Mouse (Mus musculus): ENCODE results near the gene Fah.

Fah gene

GRCm38 (mm10) chr7:84594087-84594916, 12.2 kb downstream of the Fah start:
- no peak for DNase-seq (ENCODE audit: low spot score)

DNA sequence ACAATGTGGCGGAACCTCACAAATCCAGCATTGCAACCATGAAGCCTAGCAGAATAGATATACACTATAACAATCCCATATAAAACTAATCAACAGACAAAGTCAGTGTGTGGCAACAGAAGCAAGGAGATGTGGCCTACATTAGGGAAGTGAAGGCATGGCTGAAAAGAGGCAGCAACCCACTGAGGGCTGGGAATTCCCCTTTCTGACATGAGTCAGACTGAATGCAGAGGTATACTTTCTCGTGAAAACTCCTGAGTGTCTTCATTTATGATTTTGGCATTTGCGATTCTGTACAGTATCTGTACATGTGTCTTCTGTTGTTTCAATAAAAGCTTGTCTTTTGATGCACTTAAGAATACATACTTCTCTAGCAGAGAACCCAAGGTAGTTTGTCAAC, 15.2 kb downstream of the Fah start:
- DNase-seq (ENCODE audit: low spot score): no peak

DNA sequence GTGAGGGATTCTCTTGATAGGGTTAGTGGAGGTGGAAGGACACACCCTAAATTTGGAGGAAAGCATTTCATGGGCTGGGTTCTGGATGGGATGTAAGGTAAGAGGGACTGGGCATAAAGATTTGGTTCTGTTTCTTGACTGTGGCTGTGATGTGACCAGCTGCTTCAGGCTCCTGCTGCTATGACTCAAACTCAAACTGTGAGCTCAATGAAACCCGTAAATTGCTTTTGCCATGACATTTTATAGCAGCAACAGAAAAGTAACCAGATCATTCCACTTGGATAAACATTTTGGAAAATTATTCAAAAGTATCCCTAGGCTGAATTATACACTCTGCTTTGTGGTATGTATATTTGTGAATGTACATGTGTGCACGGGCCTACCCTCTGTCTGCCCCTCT, 15.9 kb downstream of the Fah start:
- DNase-seq (ENCODE audit: low spot score): no peak

GRCm38 (mm10) chr7:84587101-84587783, 19.3 kb downstream of the Fah start:
- DNase-seq (ENCODE audit: low spot score): no peak

- no peak for DNase-seq (ENCODE audit: low spot score)
These were observed 20.0 kb downstream of the Fah start for GRCm38 (mm10) chr7:84586360-84587100.

- no peak for DNase-seq (ENCODE audit: low spot score)
These were observed 21.4 kb downstream of the Fah start for GRCm38 (mm10) chr7:84585086-84585485.

DNA sequence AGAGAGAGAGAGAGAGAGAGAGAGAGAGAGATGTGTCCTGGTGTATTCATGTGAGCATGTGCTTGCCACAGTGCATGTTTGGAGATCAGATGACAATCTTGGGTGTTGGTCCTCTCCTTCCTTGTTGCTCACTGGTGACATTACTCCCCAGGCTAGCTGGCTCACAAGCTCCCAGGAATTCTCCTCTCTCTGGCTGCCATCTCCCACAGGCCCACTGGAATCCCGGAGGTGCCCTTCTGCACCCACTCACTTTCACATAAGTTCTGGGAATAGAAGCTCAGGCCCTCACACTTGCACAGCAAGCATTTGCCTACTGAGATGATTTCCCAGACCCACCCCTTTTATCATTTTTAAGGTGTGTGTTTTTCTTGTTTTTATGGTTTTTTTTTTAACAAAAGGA, 26.8 kb downstream of the Fah start:
- no peak for DNase-seq (ENCODE audit: low spot score)

- no peak for DNase-seq (ENCODE audit: low spot score)
These were observed 27.7 kb downstream of the Fah start for GRCm38 (mm10) chr7:84578841-84579240.

GRCm38 (mm10) chr7:84577034-84577433, 29.5 kb downstream of the Fah start:
- DNase-seq (ENCODE audit: low spot score): no peak

GRCm38 (mm10) chr7:84566200-84566599, 40.3 kb downstream of the Fah start:
- DNase-seq (ENCODE audit: low spot score): no peak

DNA sequence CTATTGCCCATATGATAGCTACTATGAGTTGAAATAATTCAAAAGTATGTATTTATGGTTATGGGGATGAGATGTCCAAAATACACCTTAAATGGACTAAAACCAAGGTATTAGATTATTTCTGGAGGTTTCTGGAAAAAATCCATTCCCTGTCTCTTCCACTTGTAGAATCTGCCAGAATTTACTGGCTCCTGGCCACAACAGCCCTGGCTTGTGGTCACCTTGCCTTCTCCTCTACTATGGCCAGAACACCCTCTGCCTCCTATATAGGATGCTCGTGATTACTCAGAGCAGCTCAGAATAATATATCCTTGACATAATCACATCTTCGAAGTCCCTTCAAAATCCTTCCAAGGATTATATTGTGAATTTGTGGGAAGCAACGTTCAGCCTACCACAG, 42.3 kb downstream of the Fah start:
- no peak for DNase-seq (ENCODE audit: low spot score)

GRCm38 (mm10) chr7:84560500-84560899, 46.0 kb downstream of the Fah start:
- DNase-seq (ENCODE audit: low spot score): no peak

DNA sequence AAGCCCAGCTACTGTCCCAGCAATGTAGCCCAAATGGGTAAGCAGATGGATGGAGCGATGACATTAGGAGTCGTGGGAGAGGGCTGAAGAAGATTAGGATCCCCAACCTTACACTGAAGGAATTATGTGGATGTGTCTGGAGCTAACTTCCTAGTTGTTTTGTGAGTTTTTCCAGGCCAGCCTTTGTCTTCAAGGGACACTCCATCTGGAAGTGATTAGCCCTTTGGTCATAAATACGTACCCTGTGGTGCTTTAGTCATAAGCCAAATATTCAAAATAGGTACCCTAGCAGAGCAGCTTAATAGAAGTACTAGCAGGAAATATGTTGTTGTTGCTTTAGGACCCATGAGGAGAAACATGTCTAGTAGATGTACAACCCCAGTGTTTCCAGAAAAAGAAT, 49.2 kb downstream of the Fah start:
- no peak for DNase-seq (ENCODE audit: low spot score)

DNA sequence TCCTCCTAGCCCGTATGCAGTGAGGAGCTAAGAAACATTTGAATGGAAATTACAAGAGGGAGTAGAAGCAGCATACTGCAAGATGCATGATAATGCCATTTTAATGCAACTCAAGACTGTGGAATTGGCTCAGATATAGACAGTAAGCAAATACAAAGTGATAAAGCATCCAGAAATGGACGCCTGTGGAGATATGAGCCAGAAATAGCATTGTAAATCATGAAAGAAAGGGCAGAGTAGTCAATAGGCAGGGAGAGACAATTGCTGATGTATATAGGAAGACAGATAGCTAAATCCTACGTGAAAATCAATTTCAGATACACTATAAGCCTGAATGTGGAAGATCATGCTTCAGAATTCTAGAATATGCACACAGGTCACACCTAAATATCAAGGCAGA, 51.2 kb downstream of the Fah start:
- no peak for DNase-seq (ENCODE audit: low spot score)

- DNase-seq (ENCODE audit: low spot score): no peak
These were observed 55.0 kb downstream of the Fah start for GRCm38 (mm10) chr7:84551472-84551871.

- no peak for DNase-seq (ENCODE audit: low spot score)
These were observed 59.9 kb downstream of the Fah start for GRCm38 (mm10) chr7:84546667-84547066.

GRCm38 (mm10) chr7:84544946-84545345, 61.6 kb downstream of the Fah start:
- no peak for DNase-seq (ENCODE audit: low spot score)

All from urinary bladder, postnatal 25 days (tissue).